Mouse (Mus musculus) small intestine, adult 2 months (tissue): Measurements from ENCODE around the gene Phlpp1.

Experiments
- CTCF ChIP-seq: fragments of 200-500 bp; IDR thresholded peaks from 2 replicates; pipeline ENCODE4 v1.5.1; 2012; ENCODE audit warnings: low read depth, mild to moderate bottlenecking, control low read depth, inconsistent platforms, low read length, moderate library complexity, mixed read lengths; ENCODE audit not compliant: insufficient replicate concordance, insufficient read length; ENCODE audit errors: extremely low read depth
- POLR2A ChIP-seq: fragments of 200-500 bp; IDR thresholded peaks from 2 replicates; pipeline ENCODE4 v1.6.1; 2012; ENCODE audit warnings: low read depth, mild to moderate bottlenecking, control low read depth, inconsistent platforms, low read length, moderate library complexity

DNA sequence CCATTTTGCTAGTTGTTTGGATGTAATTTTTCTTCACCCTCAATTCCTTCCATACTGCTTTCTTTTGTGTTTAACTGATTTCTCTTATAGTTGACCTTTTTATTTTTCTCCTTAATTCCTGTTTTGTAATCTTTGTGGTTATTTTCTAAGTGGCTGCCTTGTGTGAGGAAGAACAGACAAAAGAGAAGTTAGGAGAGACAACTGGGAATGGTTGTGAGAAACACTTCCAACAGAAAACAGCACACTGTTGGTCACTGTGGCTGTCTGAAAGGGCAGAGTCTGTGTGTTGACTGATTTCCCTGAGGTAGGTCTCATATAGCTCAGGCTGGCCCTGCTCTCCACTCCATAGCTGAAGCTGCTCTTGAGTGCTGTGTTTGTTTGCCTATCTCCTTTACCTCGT is 32.4 kb upstream of the Phlpp1 start:
- TF ChIP-seq CTCF (no peak), POLR2A (no peak)
